Mouse (Mus musculus) stomach, embryonic 14.5 days (tissue): ENCODE data around the gene B3gntl1. TPM values are rescaled to one million over a fixed set of nuclear protein-coding genes. Genes with fewer than 3 reads are reported as not detected.
A peak's percentile ranks its signal among the peaks of the same experiment; 100 is the strongest.
"Not testable (repeated sequence)": the region's sequence is repeated elsewhere in the genome, so short reads cannot be mapped to it uniquely, and the experiment has no call there.

Experiments used
- ATAC-seq: fragments of 200-750 bp; cut with Nextera tagmentation; 2 replicates; pipeline ENCODE4 v1.8.0; 2017; ENCODE audit warnings: low read depth, moderate TSS enrichment; ENCODE audit not compliant: insufficient number of reproducible peaks, insufficient read depth, low FRiP score
- H3K27ac ChIP-seq: fragments of 300-500 bp; sonication (generic); 2 replicates; pipeline ENCODE4 v1.5.1; 2014; ENCODE audit warnings: mild to moderate bottlenecking, low read length, moderate library complexity, mixed read lengths
- H3K27me3 ChIP-seq: fragments of 300-500 bp; sonication (generic); 2 replicates; pipeline ENCODE4 v1.6.1; 2014; ENCODE audit warnings: low read length, control low read depth, mixed read lengths; ENCODE audit not compliant: control insufficient read depth, insufficient read depth
- H3K36me3 ChIP-seq: fragments of 300-500 bp; sonication (generic); 2 replicates; pipeline ENCODE4 v1.6.1; 2014; ENCODE audit warnings: mild to moderate bottlenecking, control low read depth, low read length, moderate library complexity, mixed read lengths; ENCODE audit not compliant: control insufficient read depth, insufficient read depth
- H3K4me1 ChIP-seq: fragments of 300-500 bp; sonication (generic); 2 replicates; pipeline ENCODE4 v1.6.1; 2014; ENCODE audit warnings: low read length, control low read depth, mixed read lengths; ENCODE audit not compliant: control insufficient read depth, insufficient read depth
- H3K4me2 ChIP-seq: fragments of 300-500 bp; sonication (generic); replicated peaks from 2 replicates; pipeline ENCODE4 v1.6.1; 2014; ENCODE audit warnings: low read depth, low read length, control low read depth
- H3K4me3 ChIP-seq: fragments of 300-500 bp; sonication (generic); 2 replicates; pipeline ENCODE4 v1.5.1; 2014; ENCODE audit warnings: low read depth, low read length, control low read depth
- H3K9ac ChIP-seq: fragments of 300-500 bp; sonication (generic); replicated peaks from 2 replicates; pipeline ENCODE4 v1.6.1; 2014; ENCODE audit warnings: low read depth, mild to moderate bottlenecking, control low read depth, low read length, moderate library complexity, mixed read lengths
- H3K9me3 ChIP-seq: fragments of 300-500 bp; sonication (generic); 2 replicates; pipeline ENCODE4 v1.6.1; 2016; ENCODE audit warnings: low read depth, low read length, control low read depth; ENCODE audit not compliant: control insufficient read depth
- WGBS: fragments of 180-500 bp; shearing (Covaris S2); extraction: QIAGEN DNeasy Blood & Tissue Kit; methylation state at CpG from one replicate; pipeline ENCODE4 v1.1.7; 2014; 5-methylcytosine and 5-hydroxymethylcytosine counted together
- polyA plus RNA-seq: library from polyadenylated mRNA; unstranded; fragments of >200 nt; fragmentation: Nextera tagmentation; extraction: Ambion mirVana; gene quantifications from 2 replicates; pipeline ENCODE4 v1.2.1, GENCODE M21; 2014

The B3gntl1 gene
- polyA plus RNA-seq, 1 experiment from 2014 or later, result 9.0 TPM

DNA sequence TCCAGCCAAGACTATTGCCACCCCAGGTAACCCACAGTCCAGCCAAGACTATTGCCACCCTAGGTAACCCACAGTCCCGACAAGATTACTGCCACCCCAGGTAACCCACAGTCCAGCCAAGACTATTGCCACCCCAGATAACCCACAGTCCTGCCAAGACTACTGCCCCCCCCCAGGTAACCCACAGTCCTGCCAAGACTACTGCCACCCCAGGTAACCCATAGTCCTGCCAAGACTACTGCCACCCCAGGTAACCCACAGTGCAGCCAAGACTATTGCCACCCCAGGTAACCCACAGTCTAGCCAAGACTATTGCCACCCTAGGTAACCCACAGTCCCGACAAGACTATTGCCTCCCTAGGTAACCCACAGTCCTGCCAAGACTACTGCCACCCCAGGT lies 12.3 kb downstream of the B3gntl1 start:
- not testable (repeated sequence) for H3K27me3 ChIP-seq, H3K4me2 ChIP-seq, H3K36me3 ChIP-seq, ATAC-seq, H3K4me3 ChIP-seq, H3K9me3 ChIP-seq, H3K27ac ChIP-seq, H3K9ac ChIP-seq, H3K4me1 ChIP-seq
- 84% methylated on average over 2 of the region's 2 CpGs for WGBS

- Histone ChIP-seq H3K4me1 (0 out of 2 replicates have a peak, but pooled peaks cover 5% of the 10 kb centered on the region), H3K27ac (no peak overlapping the region), H3K9ac (no peak overlapping the region), H3K9me3 (no peaks in the 10 kb centered on the region), H3K4me2 (no peak overlapping the region), H3K4me3 (no peak overlapping the region), H3K27me3 (no peaks in the 10 kb centered on the region), H3K36me3 (peaks cover 9% of the 10 kb centered on the region; the same call in 1 of the 2 replicates)
- ATAC-seq, result no peak
- WGBS, result 46% methylated on average over 1 of the region's 1 CpGs
Observed at GRCm38 (mm10) chr11:121658151-121658550, 14.8 kb downstream of the B3gntl1 start.

- ATAC-seq, result no peak
Observed at GRCm38 (mm10) chr11:121655807-121656511, 17.0 kb downstream of the B3gntl1 start.

GRCm38 (mm10) chr11:121655166-121655806 lies 17.7 kb downstream of the B3gntl1 start:
- ATAC-seq, result no peak
- no peak overlapping the region for H3K27ac ChIP-seq
- WGBS, result 79% methylated on average over 6 of the region's 6 CpGs
- peaks cover 5% of the 10 kb centered on the region; the same call in 1 of the 2 replicates for H3K4me1 ChIP-seq
- H3K9ac ChIP-seq, result no peak overlapping the region
- H3K27me3 ChIP-seq, result no peaks in the 10 kb centered on the region
- no peak overlapping the region for H3K4me2 ChIP-seq
- H3K36me3 ChIP-seq, result no peaks in the 10 kb centered on the region; the same call in 1 of the 2 replicates
- H3K4me3 ChIP-seq, result no peak overlapping the region
- no peaks in the 10 kb centered on the region for H3K9me3 ChIP-seq

More at GRCm38 (mm10) chr11:121655807-121656511, 17.0 kb downstream of the B3gntl1 start:
- WGBS, result 87% methylated on average over 6 of the region's 6 CpGs
- Histone ChIP-seq H3K9me3 (no peaks in the 10 kb centered on the region), H3K9ac (no peak overlapping the region), H3K27ac (no peak overlapping the region), H3K36me3 (no peaks in the 10 kb centered on the region; the same call in 1 of the 2 replicates), H3K4me2 (no peak overlapping the region), H3K4me1 (peaks cover 5% of the 10 kb centered on the region; the same call in 1 of the 2 replicates), H3K27me3 (no peaks in the 10 kb centered on the region), H3K4me3 (no peak overlapping the region)

GRCm38 (mm10) chr11:121654406-121654945 lies 18.5 kb downstream of the B3gntl1 start:
- no peak overlapping the region for H3K4me3 ChIP-seq
- no peaks in the 10 kb centered on the region for H3K27me3 ChIP-seq
- H3K9ac ChIP-seq, result no peak overlapping the region
- no peak overlapping the region for H3K27ac ChIP-seq
- no peaks in the 10 kb centered on the region for H3K36me3 ChIP-seq
- no peak for ATAC-seq
- peaks cover 5% of the 10 kb centered on the region; the same call in 1 of the 2 replicates for H3K4me1 ChIP-seq
- 68% methylated on average over 9 of the region's 9 CpGs for WGBS
- H3K9me3 ChIP-seq, result no peaks in the 10 kb centered on the region
- no peak overlapping the region for H3K4me2 ChIP-seq

- Histone ChIP-seq H3K4me1 (peaks cover 5% of the 10 kb centered on the region; the same call in 1 of the 2 replicates), H3K9ac (no peak overlapping the region), H3K9me3 (no peaks in the 10 kb centered on the region), H3K4me3 (no peak overlapping the region), H3K27me3 (no peaks in the 10 kb centered on the region), H3K4me2 (no peak overlapping the region), H3K27ac (no peak overlapping the region), H3K36me3 (no peaks in the 10 kb centered on the region)
- 76% methylated on average over 4 of the region's 4 CpGs for WGBS
- ATAC-seq, result no peak
Observed at GRCm38 (mm10) chr11:121653631-121654030, 19.3 kb downstream of the B3gntl1 start.

DNA sequence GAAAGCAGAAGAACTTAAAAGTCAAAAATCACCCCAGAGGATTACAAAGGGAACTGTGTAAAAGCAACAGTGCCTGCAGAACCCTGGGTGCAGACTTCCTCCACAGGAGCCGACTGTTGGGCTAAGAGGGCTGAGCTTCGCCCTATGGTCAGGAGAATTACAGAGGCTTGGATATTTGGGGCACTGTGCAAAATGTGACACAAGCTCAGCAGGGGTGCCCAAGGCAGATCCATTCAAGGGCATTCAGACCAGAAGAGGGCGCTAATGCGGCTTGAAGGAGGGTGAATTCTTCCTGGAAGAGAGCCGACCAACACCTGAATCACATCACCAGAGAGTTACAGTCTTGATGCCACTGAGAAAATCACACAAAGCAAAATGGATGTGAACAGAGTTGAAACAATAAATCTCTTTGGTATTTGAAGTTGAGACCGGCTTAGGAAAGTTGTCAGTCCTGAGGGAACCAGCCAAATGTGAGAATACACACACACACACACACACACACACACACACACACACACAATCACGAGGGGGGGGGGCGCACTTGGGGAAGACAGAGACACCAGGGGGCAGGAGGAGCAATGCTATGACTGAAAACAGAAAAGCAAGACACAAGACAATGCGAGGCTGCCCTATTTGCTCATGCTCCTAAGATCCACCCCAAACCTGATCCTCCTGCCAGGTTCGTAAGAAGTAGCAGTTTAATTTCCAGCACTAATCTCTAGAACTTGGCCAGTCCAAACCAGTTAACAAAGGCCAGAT lies 20.2 kb downstream of the B3gntl1 start:
- no peak overlapping the region; the same call in 1 of the 2 replicates for H3K27ac ChIP-seq
- H3K9me3 ChIP-seq, result no peaks in the 10 kb centered on the region
- H3K4me2 ChIP-seq, result no peak overlapping the region
- 41% methylated on average over 10 of the region's 10 CpGs for WGBS
- no peak overlapping the region for H3K9ac ChIP-seq
- no peaks in the 10 kb centered on the region for H3K27me3 ChIP-seq
- peaks cover 5% of the 10 kb centered on the region; the same call in 1 of the 2 replicates for H3K4me1 ChIP-seq
- ATAC-seq, result peak; percentile 35; the same call in 1 of the 2 replicates
- no peak overlapping the region for H3K4me3 ChIP-seq
- no peaks in the 10 kb centered on the region for H3K36me3 ChIP-seq

- Histone ChIP-seq H3K9ac (no peak overlapping the region), H3K27ac (no peak overlapping the region), H3K4me1 (peaks cover 5% of the 10 kb centered on the region; the same call in 1 of the 2 replicates), H3K4me2 (no peak overlapping the region), H3K9me3 (no peaks in the 10 kb centered on the region), H3K27me3 (no peaks in the 10 kb centered on the region), H3K36me3 (no peaks in the 10 kb centered on the region), H3K4me3 (no peak overlapping the region)
- WGBS, result 88% methylated on average over 5 of the region's 5 CpGs
- ATAC-seq, result no peak
Observed at GRCm38 (mm10) chr11:121651983-121652382, 21.0 kb downstream of the B3gntl1 start.
